22 mouse cellular contexts compared by ENCODE assay signal in genomic region chr11:35589892-35590291, GRCm38 (mm10).
DNase-seq lines count a peak whose midpoint lies in the region; ATAC-seq and TF ChIP-seq lines count a peak whose summit lies in the region.
"Had no signal": no experiment of that assay in that cellular context is flagged by ENCODE, and none has a peak within 500 bp of the region (broad histone marks: within the 10 kb centered on the region; RNA-seq: fewer than 3 reads in every experiment).

No protein-coding gene starts in this region.

- DNase-seq in adrenal gland, adult 2 months, result peak; percentile 43
- no peak for DNase-seq in adrenal gland, postnatal 14 days
- peak; percentile 27 for DNase-seq in Muller cell, postnatal 12 days (ENCODE audit: inconsistent ontology term)
- DNase-seq in fibroblast of lung, adult 2 months (ENCODE audit: low read depth), result peak; percentile 2
- no peak for DNase-seq in thymus, adult 2 months
- DNase-seq: adrenal gland, adult 8-10 months; cerebellum, adult 11 months; cerebellum, adult 8-10 months; cerebellum, postnatal 14 days; embryo, embryonic 11 days; forebrain, postnatal 0 days; gastrocnemius, adult 2 months; gastrocnemius, postnatal 25 days; heart, postnatal 36 days; kidney, adult 11 months; kidney, adult 9 months had no signal

- H3K27me3 ChIP-seq in intestine, embryonic 16.5 days (replicated peaks; ENCODE audit: control insufficient read depth, insufficient read depth, low read length), result no peaks in the 10 kb centered on the region
- H3K27me3 ChIP-seq in kidney, embryonic 14.5 days (ENCODE audit: control insufficient read depth, insufficient read depth, low read length), result no peaks in the 10 kb centered on the region
- no peaks in the 10 kb centered on the region for H3K27me3 ChIP-seq in thymus, adult 2 months (ENCODE audit: control insufficient read depth, insufficient read depth, low read length)
- H3K27me3 ChIP-seq: embryonic facial prominence, embryonic 15.5 days; heart, embryonic 13.5 days; hindbrain, embryonic 15.5 days had no signal

- no peak overlapping the region for H3K9ac ChIP-seq in intestine, embryonic 16.5 days (ENCODE audit: low read depth, low read length)
- H3K9ac ChIP-seq in kidney, embryonic 14.5 days (ENCODE audit: low read depth, low read length), result no peak overlapping the region
- H3K9ac ChIP-seq: embryonic facial prominence, embryonic 15.5 days; forebrain, embryonic 12.5 days; forebrain, postnatal 0 days; heart, embryonic 13.5 days; hindbrain, embryonic 15.5 days had no signal

- no peak overlapping the region for H3K4me3 ChIP-seq in intestine, embryonic 16.5 days (ENCODE audit: low read length)
- H3K4me3 ChIP-seq in kidney, embryonic 14.5 days (ENCODE audit: low read length), result no peak overlapping the region
- H3K4me3 ChIP-seq in thymus, adult 2 months (ENCODE audit: control insufficient read depth, insufficient read depth, low read length), result no peak overlapping the region
- H3K4me3 ChIP-seq: embryonic facial prominence, embryonic 15.5 days; forebrain, embryonic 12.5 days; gastrocnemius, adult 2 months; heart, embryonic 13.5 days; hindbrain, embryonic 15.5 days had no signal

- no peak for TF ChIP-seq POLR2A in thymus, adult 2 months (IDR thresholded peaks at IDR 0.05; ENCODE audit: control insufficient read depth, extremely low read depth, insufficient read depth, low read length, poor library complexity)

- no peak for TF ChIP-seq CTCF in thymus, adult 2 months (IDR thresholded peaks at IDR 0.05; ENCODE audit: borderline replicate concordance, control insufficient read depth, extremely low read depth, insufficient read depth, low read length, poor library complexity)

- ATAC-seq in intestine, embryonic 16.5 days, result no peak
- ATAC-seq in kidney, embryonic 14.5 days (ENCODE audit: low FRiP score, low TSS enrichment), result no peak
- ATAC-seq: forebrain, postnatal 0 days had no signal

- H3K36me3 ChIP-seq in intestine, embryonic 16.5 days (ENCODE audit: control insufficient read depth, insufficient read depth, low read length), result no peaks in the 10 kb centered on the region
- H3K36me3 ChIP-seq in kidney, embryonic 14.5 days (ENCODE audit: control insufficient read depth, insufficient read depth, low read length), result no peaks in the 10 kb centered on the region
- H3K36me3 ChIP-seq in thymus, adult 2 months (ENCODE audit: control insufficient read depth, insufficient read depth, low read length), result no peaks in the 10 kb centered on the region
- H3K36me3 ChIP-seq: forebrain, embryonic 12.5 days; hindbrain, embryonic 15.5 days had no signal

- 84% methylated on average over 7 of the region's 7 CpGs for WGBS in intestine, embryonic 16.5 days
- 82% methylated on average over 7 of the region's 7 CpGs for WGBS in kidney, embryonic 14.5 days
- WGBS in thymus, adult 2 months, result 91% methylated on average over 7 of the region's 7 CpGs

- peaks cover 7% of the 10 kb centered on the region; the same call in 1 of the 2 replicates for H3K4me1 ChIP-seq in intestine, embryonic 16.5 days (ENCODE audit: control insufficient read depth, insufficient read depth, low read length)
- peaks cover 6% of the 10 kb centered on the region; the same call in 1 of the 2 replicates for H3K4me1 ChIP-seq in kidney, embryonic 14.5 days (ENCODE audit: control insufficient read depth, insufficient read depth, low read length)
- no peaks in the 10 kb centered on the region for H3K4me1 ChIP-seq in thymus, adult 2 months (replicated peaks; ENCODE audit: control insufficient read depth, insufficient read depth, low read length)
- H3K4me1 ChIP-seq: embryonic facial prominence, embryonic 15.5 days had no signal

- no peak overlapping the region for H3K27ac ChIP-seq in intestine, embryonic 16.5 days (ENCODE audit: low read length)
- no peak overlapping the region for H3K27ac ChIP-seq in kidney, embryonic 14.5 days (ENCODE audit: low read depth, low read length)
- no peak overlapping the region for H3K27ac ChIP-seq in thymus, adult 2 months (ENCODE audit: control insufficient read depth, insufficient read depth, low read length)
- H3K27ac ChIP-seq: embryonic facial prominence, embryonic 15.5 days; forebrain, embryonic 12.5 days; gastrocnemius, adult 2 months; heart, embryonic 13.5 days; hindbrain, embryonic 15.5 days had no signal

- no peaks in the 10 kb centered on the region for H3K9me3 ChIP-seq in intestine, embryonic 16.5 days (ENCODE audit: control insufficient read depth, low read length)
- H3K9me3 ChIP-seq in kidney, embryonic 14.5 days (ENCODE audit: control insufficient read depth, low read length), result no peaks in the 10 kb centered on the region
- H3K9me3 ChIP-seq: embryonic facial prominence, embryonic 15.5 days; forebrain, embryonic 12.5 days; heart, embryonic 13.5 days; hindbrain, embryonic 15.5 days had no signal

- H3K4me2 ChIP-seq in intestine, embryonic 16.5 days (ENCODE audit: low read depth, low read length), result no peak overlapping the region
- no peak overlapping the region for H3K4me2 ChIP-seq in kidney, embryonic 14.5 days (replicated peaks; ENCODE audit: low read depth, low read length)
- H3K4me2 ChIP-seq: embryonic facial prominence, embryonic 15.5 days; forebrain, embryonic 12.5 days; heart, embryonic 13.5 days; hindbrain, embryonic 15.5 days had no signal

Comparison
In these comparisons a context has a peak if more than half of its experiments do, and no peak if none do; other contexts are left out.
1. DNase-seq: peak in adrenal gland, adult 2 months (single experiment), Muller cell, postnatal 12 days (single experiment) and fibroblast of lung, adult 2 months (single experiment); none in adrenal gland, postnatal 14 days (single experiment) and thymus, adult 2 months (single experiment).